Mouse (Mus musculus) cerebellum, adult 18-20 months (tissue): ENCODE data around the gene Unc13a.

Experiments
- DNase-seq, 2 experiments: peaks; one replicate each; pipeline ENCODE4 v3.0.0; 2021

Unc13a gene

GRCm38 (mm10) chr8:71580201-71580600, 91.4 kb downstream of the Unc13a start:
- no peak for DNase-seq

DNA sequence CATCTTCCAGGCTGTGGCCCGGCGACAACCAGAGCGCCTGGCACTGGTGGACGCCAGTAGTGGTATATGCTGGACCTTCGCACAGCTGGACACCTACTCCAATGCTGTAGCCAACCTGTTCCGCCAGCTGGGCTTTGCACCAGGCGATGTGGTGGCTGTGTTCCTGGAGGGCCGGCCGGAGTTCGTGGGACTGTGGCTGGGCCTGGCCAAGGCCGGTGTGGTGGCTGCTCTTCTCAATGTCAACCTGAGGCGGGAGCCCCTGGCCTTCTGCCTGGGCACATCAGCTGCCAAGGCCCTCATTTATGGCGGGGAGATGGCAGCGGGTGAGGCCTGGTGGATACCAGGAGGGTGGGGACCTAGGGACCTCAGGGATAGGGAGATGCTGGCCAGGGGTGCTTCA, 92.1 kb downstream of the Unc13a start:
- DNase-seq = no peak

GRCm38 (mm10) chr8:71579009-71579408, 92.5 kb downstream of the Unc13a start:
- DNase-seq = no peak

GRCm38 (mm10) chr8:71577856-71578387, 93.6 kb downstream of the Unc13a start:
- DNase-seq = peak in 1 of 2 experiments; percentile 22

DNA sequence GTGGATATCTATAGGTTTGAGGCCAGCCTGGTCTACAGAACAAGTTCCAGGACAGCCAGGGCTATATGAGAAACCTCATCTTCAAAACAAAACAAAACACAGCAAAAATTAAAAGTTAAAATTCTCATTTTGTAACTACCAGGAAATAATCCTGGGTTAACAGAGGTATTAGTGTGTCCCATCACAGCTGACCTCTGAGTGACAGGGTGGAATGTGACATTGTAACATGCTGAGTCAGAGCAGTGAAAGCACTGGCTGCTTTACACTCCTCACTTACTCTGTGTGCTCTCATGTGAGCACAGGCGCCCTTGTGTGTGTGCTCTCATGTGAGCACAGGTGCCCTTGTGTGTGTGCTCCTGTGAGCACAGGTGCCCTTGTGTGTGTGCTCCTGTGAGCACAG, 96.5 kb downstream of the Unc13a start:
- no peak for DNase-seq

- DNase-seq = peak in 1 of 2 experiments; percentile 26
Measured at GRCm38 (mm10) chr8:71574426-71574825, 97.1 kb downstream of the Unc13a start.
